Mouse (Mus musculus) embryonic facial prominence, embryonic 14.5 days (tissue): ENCODE results near the gene Xrcc4. TPM values are rescaled to one million over a fixed set of nuclear protein-coding genes. Genes with fewer than 3 reads are reported as not detected.
A peak's percentile ranks its signal among the peaks of the same experiment; 100 is the strongest.
"Not testable (repeated sequence)": the region's sequence is repeated elsewhere in the genome, so short reads cannot be mapped to it uniquely, and the experiment has no call there.

Experiments used
- ATAC-seq: fragments of 200-750 bp; cut with Nextera tagmentation; 2 replicates; pipeline ENCODE4 v1.8.0; 2017; ENCODE audit warnings: low read depth, moderate number of reproducible peaks, moderate TSS enrichment
- DNase-seq: peaks from one replicate; pipeline ENCODE4 v3.0.0-alpha.2; 2015; ENCODE audit warnings: low spot score
- H3K27ac ChIP-seq: fragments of 300-500 bp; sonication (generic); replicated peaks from 2 replicates; pipeline ENCODE4 v1.5.1; 2014; ENCODE audit warnings: low read depth, mild to moderate bottlenecking, low read length, moderate library complexity
- H3K27me3 ChIP-seq: fragments of 300-500 bp; sonication (generic); replicated peaks from 2 replicates; pipeline ENCODE4 v1.6.1; 2014; ENCODE audit warnings: low read length; ENCODE audit not compliant: control insufficient read depth, insufficient read depth
- H3K36me3 ChIP-seq: fragments of 300-500 bp; sonication (generic); 2 replicates; pipeline ENCODE4 v1.6.1; 2014; ENCODE audit warnings: low read length, mixed read lengths; ENCODE audit not compliant: control insufficient read depth, insufficient read depth
- H3K4me1 ChIP-seq: fragments of 300-500 bp; sonication (generic); 2 replicates; pipeline ENCODE4 v1.6.1; 2014; ENCODE audit warnings: antibody characterized with exemption, low read length; ENCODE audit not compliant: control insufficient read depth, insufficient read depth
- H3K4me2 ChIP-seq: fragments of 300-500 bp; sonication (generic); 2 replicates; pipeline ENCODE4 v1.6.1; 2014; ENCODE audit warnings: low read depth, mild to moderate bottlenecking, low read length, moderate library complexity, mixed read lengths
- H3K4me3 ChIP-seq: fragments of 300-500 bp; sonication (generic); 2 replicates; pipeline ENCODE4 v1.5.1; 2014; ENCODE audit warnings: low read depth, mild to moderate bottlenecking, low read length
- H3K9ac ChIP-seq: fragments of 300-500 bp; sonication (generic); 2 replicates; pipeline ENCODE4 v1.6.1; 2014; ENCODE audit warnings: low read depth, mild to moderate bottlenecking, low read length, moderate library complexity, mixed read lengths
- H3K9me3 ChIP-seq: fragments of 300-500 bp; sonication (generic); 2 replicates; pipeline ENCODE4 v1.6.1; 2016; ENCODE audit warnings: low read length; ENCODE audit not compliant: control insufficient read depth
- WGBS: fragments of 180-500 bp; shearing (Covaris S2); extraction: QIAGEN DNeasy Blood & Tissue Kit; methylation state at CpG from one replicate; pipeline ENCODE4 v1.1.7; 2014; 5-methylcytosine and 5-hydroxymethylcytosine counted together
- polyA plus RNA-seq: library from polyadenylated mRNA; unstranded; fragments of >200 nt; fragmentation: Nextera tagmentation; extraction: Ambion mirVana; gene quantifications from 2 replicates; pipeline ENCODE4 v1.2.1, GENCODE M21; 2014

The Xrcc4 gene
- polyA plus RNA-seq, 1 experiment from 2014 or later, result 11.8 TPM

DNA sequence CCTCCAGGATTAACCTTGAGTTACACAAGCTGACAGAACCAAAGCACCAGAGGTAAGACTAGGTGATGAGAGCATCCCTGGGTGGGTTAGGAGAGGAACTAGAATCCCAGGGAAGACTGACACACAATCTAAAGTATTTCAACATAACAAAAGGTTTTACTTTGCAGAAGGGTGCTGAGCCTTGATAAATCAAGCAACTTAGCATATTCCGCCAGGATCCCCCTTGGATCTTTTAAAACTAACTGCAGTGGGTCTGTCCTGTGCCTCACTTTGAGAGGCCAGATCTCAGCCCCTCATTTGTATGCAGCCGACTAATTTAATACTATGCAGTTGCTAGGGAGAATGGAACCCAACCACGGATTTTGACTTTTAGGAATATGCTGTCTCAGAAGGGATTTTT, 309.1 kb downstream of the Xrcc4 start:
- no peak overlapping the region for H3K9ac ChIP-seq
- ATAC-seq (no peak), DNase-seq (no peak)
- 64% methylated on average over 3 of the region's 3 CpGs for WGBS
- no peaks in the 10 kb centered on the region for H3K36me3 ChIP-seq
- no peaks in the 10 kb centered on the region for H3K4me1 ChIP-seq
- H3K9me3 ChIP-seq, result no peaks in the 10 kb centered on the region
- H3K27me3 ChIP-seq, result no peaks in the 10 kb centered on the region
- no peak overlapping the region for H3K27ac ChIP-seq
- no peak overlapping the region for H3K4me3 ChIP-seq
- H3K4me2 ChIP-seq, result no peak overlapping the region

DNA sequence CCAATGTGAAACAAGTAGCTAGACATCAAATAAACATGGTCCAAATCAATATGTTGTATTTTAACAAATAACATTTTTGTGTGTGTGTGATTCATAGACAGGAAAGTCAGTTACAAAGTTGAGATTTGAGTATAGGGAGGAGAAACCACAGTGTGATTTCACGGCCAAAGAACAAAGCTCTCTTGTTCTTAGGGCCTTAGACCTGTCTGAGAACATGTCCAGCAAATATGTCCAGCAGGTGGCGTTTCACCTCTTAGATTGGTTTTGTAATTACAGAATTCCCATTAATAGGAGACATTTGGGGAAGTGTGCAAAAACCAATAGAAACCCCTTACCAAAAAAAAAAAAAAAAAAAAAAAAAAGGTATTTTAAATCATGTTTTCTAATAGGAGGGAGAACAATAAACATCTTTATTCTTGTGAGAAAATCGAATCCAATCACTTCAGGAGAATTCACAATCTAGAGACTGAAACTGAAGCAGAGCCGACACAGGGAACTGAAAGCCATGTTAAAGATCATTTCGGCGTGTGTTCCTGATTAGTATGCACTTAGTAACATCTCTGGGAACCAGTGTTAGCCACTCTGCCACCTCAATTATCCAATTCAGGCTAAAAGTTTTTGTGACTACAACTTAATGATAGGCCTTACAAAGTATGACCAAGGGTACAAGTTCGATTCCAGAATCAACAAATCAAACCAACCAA, 310.0 kb downstream of the Xrcc4 start:
- Histone ChIP-seq H3K9ac (no peak overlapping the region), H3K4me2 (no peak overlapping the region), H3K4me3 (no peak overlapping the region), H3K9me3 (no peaks in the 10 kb centered on the region), H3K27me3 (no peaks in the 10 kb centered on the region), H3K27ac (no peak overlapping the region), H3K4me1 (no peaks in the 10 kb centered on the region), H3K36me3 (no peaks in the 10 kb centered on the region)
- 48% methylated on average over 7 of the region's 7 CpGs for WGBS
- ATAC-seq (no peak), DNase-seq (peak; percentile 91)

DNA sequence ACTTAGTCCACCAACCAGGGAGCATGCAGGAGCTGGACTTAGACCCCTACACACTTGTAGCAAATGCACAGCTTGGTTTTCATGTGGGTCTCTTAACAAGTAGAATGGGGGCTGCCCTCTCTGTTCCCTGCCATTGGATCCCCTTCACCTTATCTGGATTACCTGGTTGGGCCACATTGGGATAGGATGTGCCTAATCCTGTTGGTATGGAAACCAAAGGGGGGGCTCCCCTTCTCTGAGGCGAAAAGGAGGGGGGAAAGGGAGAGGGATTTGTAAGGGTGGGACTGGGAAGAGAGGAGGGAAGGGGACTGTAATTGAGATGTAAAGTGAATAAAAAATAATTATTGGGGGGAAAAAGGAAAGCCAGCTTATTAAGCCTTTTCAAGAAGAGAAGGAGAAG, 311.6 kb downstream of the Xrcc4 start:
- no peak overlapping the region for H3K4me3 ChIP-seq
- 76% methylated on average over 1 of the region's 1 CpGs for WGBS
- ATAC-seq, result peak; percentile 50; the same call in 1 of the 2 replicates
- no peaks in the 10 kb centered on the region for H3K9me3 ChIP-seq
- no peaks in the 10 kb centered on the region for H3K4me1 ChIP-seq
- H3K27me3 ChIP-seq, result no peaks in the 10 kb centered on the region
- no peak overlapping the region for H3K4me2 ChIP-seq
- H3K36me3 ChIP-seq, result no peaks in the 10 kb centered on the region
- no peak for DNase-seq
- no peak overlapping the region for H3K27ac ChIP-seq
- no peak overlapping the region for H3K9ac ChIP-seq

DNA sequence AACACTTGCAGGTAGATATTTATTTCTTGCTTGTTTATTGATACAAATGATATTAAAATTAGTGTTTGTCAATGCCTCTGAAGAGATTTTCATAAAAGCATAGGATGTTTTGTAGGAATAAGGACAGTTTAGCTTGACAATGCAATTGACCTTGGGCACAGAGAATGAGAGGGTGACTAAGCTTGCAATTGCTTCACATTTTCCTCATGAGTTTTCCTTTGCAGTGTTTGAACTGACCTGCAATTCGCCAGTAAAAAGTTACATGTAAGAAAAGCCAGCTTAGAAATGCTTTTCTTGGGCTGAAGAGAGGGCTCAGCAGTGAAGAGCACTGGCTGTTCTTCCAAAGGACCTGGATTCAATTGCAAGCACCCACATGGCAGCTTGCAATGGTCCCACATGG, 312.3 kb downstream of the Xrcc4 start:
- Histone ChIP-seq H3K4me3 (no peak overlapping the region), H3K9ac (no peak overlapping the region), H3K27ac (no peak overlapping the region), H3K4me2 (no peak overlapping the region), H3K36me3 (no peaks in the 10 kb centered on the region), H3K9me3 (no peaks in the 10 kb centered on the region), H3K27me3 (no peaks in the 10 kb centered on the region), H3K4me1 (no peaks in the 10 kb centered on the region)
- DNase-seq (no peak), ATAC-seq (no peak)
- WGBS, result 78% methylated on average over 1 of the region's 1 CpGs

- no peak overlapping the region for H3K4me2 ChIP-seq
- no peak for DNase-seq
- no peak overlapping the region for H3K9ac ChIP-seq
- H3K4me1 ChIP-seq, result no peaks in the 10 kb centered on the region
- H3K27me3 ChIP-seq, result no peaks in the 10 kb centered on the region
- no peak overlapping the region for H3K4me3 ChIP-seq
- no peaks in the 10 kb centered on the region for H3K36me3 ChIP-seq
- no peak for ATAC-seq
- 63% methylated on average over 1 of the region's 1 CpGs for WGBS
- H3K9me3 ChIP-seq, result 0 out of 2 replicates have a peak, but pooled peaks cover 4% of the 10 kb centered on the region
- H3K27ac ChIP-seq, result no peak overlapping the region
Observed at GRCm38 (mm10) chr13:89766551-89766950, 322.9 kb downstream of the Xrcc4 start.

DNA sequence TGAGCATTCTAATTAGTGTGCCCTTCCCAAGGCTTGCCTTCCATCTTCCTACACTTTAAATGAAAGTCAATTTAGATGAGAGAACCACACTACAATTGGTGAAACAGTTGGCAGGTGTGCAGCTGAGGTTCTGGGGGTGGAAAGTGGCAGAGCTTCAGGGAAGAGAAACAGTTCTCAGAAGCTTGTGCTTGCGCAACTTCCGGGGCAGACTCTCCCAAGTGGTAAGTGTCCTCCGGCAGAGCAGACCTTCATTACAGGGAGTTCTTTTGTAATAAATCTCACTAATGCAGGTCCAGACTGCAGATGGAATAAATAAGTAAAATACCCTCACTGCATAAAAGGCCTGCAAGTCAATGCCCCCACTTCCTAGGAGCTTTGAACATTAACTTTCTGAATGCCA, 323.4 kb downstream of the Xrcc4 start:
- Histone ChIP-seq H3K4me2 (no peak overlapping the region), H3K9ac (no peak overlapping the region), H3K4me1 (no peaks in the 10 kb centered on the region), H3K27ac (no peak overlapping the region), H3K36me3 (no peaks in the 10 kb centered on the region), H3K9me3 (0 out of 2 replicates have a peak, but pooled peaks cover 4% of the 10 kb centered on the region), H3K27me3 (no peaks in the 10 kb centered on the region), H3K4me3 (no peak overlapping the region)
- DNase-seq (no peak), ATAC-seq (no peak)
- WGBS, result 97% methylated on average over 3 of the region's 3 CpGs

DNA sequence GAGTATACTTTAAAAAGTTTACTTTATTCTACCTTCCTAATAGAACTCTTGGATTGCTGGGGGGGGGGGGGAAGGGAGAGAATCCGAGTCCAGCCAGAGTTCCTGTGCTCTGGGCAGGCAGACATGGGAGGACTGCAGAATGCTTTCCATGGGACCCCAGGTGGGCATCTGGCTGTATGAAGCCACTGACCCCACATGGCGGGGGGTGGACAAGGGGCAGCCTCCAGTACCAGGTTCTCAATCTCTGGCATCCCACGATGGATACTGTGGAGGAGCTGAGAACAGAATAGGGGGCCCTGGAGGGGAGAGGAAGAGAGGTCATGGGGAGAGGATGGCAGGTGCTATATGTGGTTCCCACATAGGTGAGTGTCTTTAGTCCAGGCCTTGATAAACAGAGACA, 327.1 kb downstream of the Xrcc4 start:
- no peak overlapping the region for H3K4me2 ChIP-seq
- no peaks in the 10 kb centered on the region for H3K27me3 ChIP-seq
- H3K27ac ChIP-seq, result no peak overlapping the region
- DNase-seq, result no peak
- no peaks in the 10 kb centered on the region for H3K4me1 ChIP-seq
- ATAC-seq, result no peak
- 70% methylated on average over 3 of the region's 3 CpGs for WGBS
- no peaks in the 10 kb centered on the region for H3K9me3 ChIP-seq
- H3K36me3 ChIP-seq, result no peaks in the 10 kb centered on the region
- H3K9ac ChIP-seq, result no peak overlapping the region
- no peak overlapping the region for H3K4me3 ChIP-seq

- Histone ChIP-seq H3K27ac (no peak overlapping the region), H3K4me3 (no peak overlapping the region), H3K36me3 (no peaks in the 10 kb centered on the region), H3K9me3 (no peaks in the 10 kb centered on the region), H3K27me3 (no peaks in the 10 kb centered on the region), H3K4me1 (no peaks in the 10 kb centered on the region), H3K9ac (no peak overlapping the region), H3K4me2 (no peak overlapping the region)
- no peak for DNase-seq
- no peak for ATAC-seq
Observed at GRCm38 (mm10) chr13:89756347-89756746, 333.1 kb downstream of the Xrcc4 start.

DNA sequence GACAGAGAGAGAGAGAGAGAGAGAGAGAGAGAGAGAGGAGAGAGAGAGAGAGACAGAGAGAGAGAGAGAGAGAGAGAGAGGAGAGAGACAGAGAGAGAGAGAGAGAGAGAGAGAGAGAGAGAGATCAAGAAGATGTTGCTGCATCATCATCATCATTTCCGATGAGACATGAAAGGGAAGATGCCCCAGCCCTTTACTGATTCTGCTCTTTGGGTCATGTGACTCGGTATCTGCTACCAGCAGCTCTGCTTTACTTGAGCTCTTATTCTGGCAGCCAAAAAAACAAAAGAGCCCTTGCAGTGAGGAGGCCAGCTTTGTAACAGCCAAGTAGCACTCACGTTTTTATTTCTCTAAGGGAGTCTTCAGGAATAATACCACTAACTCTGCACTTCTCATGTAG, 338.8 kb downstream of the Xrcc4 start:
- not testable (repeated sequence) for DNase-seq, H3K9me3 ChIP-seq, H3K36me3 ChIP-seq, H3K4me2 ChIP-seq, H3K4me1 ChIP-seq, H3K9ac ChIP-seq, ATAC-seq, H3K27ac ChIP-seq, H3K27me3 ChIP-seq, H3K4me3 ChIP-seq
- WGBS, result 29% methylated on average over 3 of the region's 3 CpGs
